Mouse (Mus musculus): ENCODE results near the gene Large2. TPM values are rescaled to one million over a fixed set of nuclear protein-coding genes. Genes with fewer than 3 reads are reported as not detected.

Large2 gene
- polyA plus RNA-seq, 1 experiment from 2014 or later = 1.6 TPM

DNA sequence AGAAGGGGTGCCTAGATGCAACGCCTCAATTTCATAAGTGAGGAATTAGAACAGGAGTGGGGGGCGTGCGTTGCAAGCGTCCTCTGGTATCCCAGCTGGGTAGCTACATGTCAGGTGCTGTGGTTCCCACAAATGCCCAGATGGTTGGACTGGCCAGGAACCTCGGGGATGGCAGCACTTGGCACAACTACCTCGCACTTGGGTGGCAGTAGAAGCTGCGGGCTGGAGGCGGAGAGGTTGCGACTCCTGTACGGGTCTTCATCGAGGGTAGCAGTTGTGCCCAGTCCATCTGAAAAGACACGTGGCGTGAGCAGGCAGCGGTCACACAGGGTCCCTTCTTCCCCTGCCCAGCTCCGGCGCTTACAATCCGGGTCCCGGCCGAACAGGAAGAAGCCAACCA is 4.3 kb downstream of the Large2 start:
- peak overlapping the region; percentile 44 for H3K4me3 ChIP-seq
- peaks cover 26% of the 10 kb centered on the region for H3K4me1 ChIP-seq (replicated peaks)
- ATAC-seq (replicated peaks; ENCODE audit: insufficient number of reproducible peaks, insufficient read depth, low FRiP score, low read depth) = no peak
- H3K36me3 ChIP-seq = no peaks in the 10 kb centered on the region
- H3K9me3 ChIP-seq (replicated peaks) = no peaks in the 10 kb centered on the region
- H3K27me3 ChIP-seq = peaks cover 56% of the 10 kb centered on the region
- no peak overlapping the region for H3K27ac ChIP-seq
- peak overlapping the region; percentile 75 for H3K4me2 ChIP-seq
- peak overlapping the region; percentile 8; the same call in 1 of the 2 replicates for H3K9ac ChIP-seq
- 10% methylated on average over 19 of the region's 19 CpGs for WGBS

DNA sequence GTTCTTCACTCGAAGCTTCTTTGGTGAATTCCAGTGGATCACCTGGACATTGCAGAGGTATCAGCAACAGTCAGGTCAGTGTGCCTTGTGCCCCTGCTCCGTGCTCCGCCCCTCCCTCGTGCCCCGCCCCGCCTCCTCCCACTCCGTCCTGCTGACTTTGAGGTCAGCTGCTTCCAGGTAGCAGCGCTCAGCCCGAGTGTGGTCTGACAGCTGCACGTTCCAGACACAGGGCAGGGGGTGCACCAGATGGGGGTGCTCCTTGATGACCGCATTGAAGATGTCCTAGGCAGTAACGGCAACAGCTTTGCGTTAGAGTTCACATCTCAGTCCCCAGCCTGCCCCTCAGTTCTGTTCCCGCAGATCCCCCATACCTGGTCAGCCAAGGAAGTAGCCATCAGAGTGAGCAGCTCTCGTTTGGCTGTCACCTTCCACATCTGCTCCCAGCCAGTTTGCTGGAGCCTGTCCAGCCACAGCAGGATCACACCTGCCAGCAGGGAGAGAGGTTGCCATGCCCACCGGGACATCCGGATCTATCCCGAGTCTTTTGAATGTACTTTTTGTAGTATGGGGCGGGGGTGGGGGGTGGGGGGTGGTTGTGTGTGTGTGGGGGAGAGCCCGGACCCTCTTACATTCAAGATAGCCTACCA is 7.2 kb downstream of the Large2 start:
- no peak overlapping the region for H3K4me3 ChIP-seq
- H3K4me2 ChIP-seq = no peak overlapping the region
- no peak overlapping the region for H3K9ac ChIP-seq
- no peaks in the 10 kb centered on the region for H3K9me3 ChIP-seq (replicated peaks)
- no peak overlapping the region for H3K27ac ChIP-seq
- 28% methylated on average over 20 of the region's 20 CpGs for WGBS
- H3K4me1 ChIP-seq (replicated peaks) = peaks cover 15% of the 10 kb centered on the region
- no peak for ATAC-seq (replicated peaks; ENCODE audit: insufficient number of reproducible peaks, insufficient read depth, low FRiP score, low read depth)
- H3K36me3 ChIP-seq = peaks cover 11% of the 10 kb centered on the region; the same call in 1 of the 2 replicates
- H3K27me3 ChIP-seq = peaks cover 45% of the 10 kb centered on the region

DNA sequence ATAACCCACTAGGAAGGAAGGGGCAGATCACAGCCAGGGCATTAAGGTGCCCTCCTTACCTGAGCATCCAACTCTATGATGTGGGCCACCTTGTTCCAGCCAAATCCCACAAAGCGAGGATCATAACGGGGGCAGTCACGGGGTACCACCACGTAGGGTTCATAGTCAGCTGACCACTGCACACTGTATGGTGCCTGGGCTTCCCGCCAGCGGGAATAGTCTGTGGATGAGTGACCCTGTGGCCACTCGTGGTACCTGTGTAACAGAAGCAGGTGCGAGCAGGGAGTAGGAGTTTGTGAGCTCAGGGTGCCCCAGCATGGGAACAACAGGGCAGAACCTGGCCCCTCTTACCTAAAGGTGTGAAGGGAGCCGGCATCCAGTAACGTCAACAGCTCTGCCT is 9.1 kb downstream of the Large2 start:
- H3K4me3 ChIP-seq = no peak overlapping the region
- H3K9me3 ChIP-seq (replicated peaks) = no peaks in the 10 kb centered on the region
- peaks cover 5% of the 10 kb centered on the region for H3K4me1 ChIP-seq (replicated peaks)
- WGBS = 86% methylated on average over 10 of the region's 10 CpGs
- no peak for ATAC-seq (replicated peaks; ENCODE audit: insufficient number of reproducible peaks, insufficient read depth, low FRiP score, low read depth)
- H3K27me3 ChIP-seq = peaks cover 26% of the 10 kb centered on the region
- H3K27ac ChIP-seq = no peak overlapping the region
- H3K36me3 ChIP-seq = peaks cover 12% of the 10 kb centered on the region
- no peak overlapping the region for H3K4me2 ChIP-seq
- no peak overlapping the region for H3K9ac ChIP-seq

DNA sequence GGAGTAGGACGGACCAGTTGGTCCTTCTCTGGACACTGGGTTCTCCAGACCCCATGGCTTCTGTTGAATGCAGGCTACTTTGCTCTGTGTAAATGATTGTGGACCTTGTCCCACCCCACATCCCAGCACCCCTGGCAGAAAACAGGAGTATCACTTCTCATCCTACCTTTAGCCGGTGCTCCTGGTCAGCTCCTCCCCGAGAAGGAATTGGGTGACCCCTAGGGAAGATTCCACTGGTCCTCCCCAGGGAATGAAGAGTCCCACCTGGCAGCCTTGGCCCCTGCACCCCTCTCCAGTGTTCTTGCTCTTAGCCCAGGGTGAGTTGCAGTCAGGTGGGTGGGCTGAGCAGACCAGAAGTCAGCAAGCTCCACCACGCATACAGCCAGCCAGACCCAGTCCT is 10.6 kb downstream of the Large2 start:
- peaks cover 11% of the 10 kb centered on the region for H3K27me3 ChIP-seq
- no peak overlapping the region for H3K27ac ChIP-seq
- whole genome bisulfite sequencing = 87% methylated on average over 4 of the region's 4 CpGs
- ATAC-seq (replicated peaks; ENCODE audit: insufficient number of reproducible peaks, insufficient read depth, low FRiP score, low read depth) = no peak
- no peaks in the 10 kb centered on the region; the same call in 1 of the 2 replicates for H3K4me1 ChIP-seq (replicated peaks)
- H3K36me3 ChIP-seq = peaks cover 26% of the 10 kb centered on the region
- no peak overlapping the region for H3K9ac ChIP-seq
- H3K4me3 ChIP-seq = no peak overlapping the region
- no peak overlapping the region for H3K4me2 ChIP-seq
- H3K9me3 ChIP-seq (replicated peaks) = no peaks in the 10 kb centered on the region

DNA sequence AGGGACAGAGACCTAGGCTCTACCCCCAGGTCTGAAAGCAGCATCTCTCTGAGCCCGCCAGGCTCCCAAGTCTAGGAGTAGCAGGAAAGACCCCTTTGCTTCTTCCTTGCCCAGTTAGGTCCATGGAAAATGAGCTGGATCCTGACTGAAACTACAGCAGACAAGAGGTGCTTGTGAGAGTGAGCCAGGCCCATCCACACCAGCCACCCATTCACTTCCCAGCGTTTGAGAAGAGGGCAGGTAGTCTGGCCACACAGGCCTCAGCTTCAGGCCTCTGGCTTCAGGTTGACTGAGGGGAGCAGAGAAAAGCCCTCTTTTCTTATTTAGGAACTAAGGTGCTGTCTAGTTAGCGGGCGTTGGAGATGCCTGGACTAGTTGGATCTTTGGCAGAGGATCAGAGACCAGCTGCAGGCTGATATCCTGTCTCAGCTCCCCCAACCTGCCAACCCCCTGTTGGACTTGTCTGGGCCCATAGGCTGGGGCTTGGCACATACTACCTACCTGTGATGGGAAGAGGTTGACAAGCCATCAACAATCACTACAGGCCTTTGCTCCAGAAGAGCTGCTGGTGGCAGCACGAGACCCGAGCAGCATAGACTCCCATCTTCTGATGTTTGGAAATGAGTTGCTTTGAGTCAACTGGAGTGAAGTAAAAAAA is 12.0 kb downstream of the Large2 start:
- Histone ChIP-seq H3K4me1 (replicated peaks) (no peaks in the 10 kb centered on the region; the same call in 1 of the 2 replicates), H3K4me3 (no peak overlapping the region), H3K27me3 (no peaks in the 10 kb centered on the region), H3K9ac (no peak overlapping the region), H3K4me2 (no peak overlapping the region), H3K36me3 (peaks cover 34% of the 10 kb centered on the region), H3K9me3 (replicated peaks) (no peaks in the 10 kb centered on the region), H3K27ac (no peak overlapping the region)
- ATAC-seq (replicated peaks; ENCODE audit: insufficient number of reproducible peaks, insufficient read depth, low FRiP score, low read depth) = no peak
- 89% methylated on average over 6 of the region's 6 CpGs for WGBS

DNA sequence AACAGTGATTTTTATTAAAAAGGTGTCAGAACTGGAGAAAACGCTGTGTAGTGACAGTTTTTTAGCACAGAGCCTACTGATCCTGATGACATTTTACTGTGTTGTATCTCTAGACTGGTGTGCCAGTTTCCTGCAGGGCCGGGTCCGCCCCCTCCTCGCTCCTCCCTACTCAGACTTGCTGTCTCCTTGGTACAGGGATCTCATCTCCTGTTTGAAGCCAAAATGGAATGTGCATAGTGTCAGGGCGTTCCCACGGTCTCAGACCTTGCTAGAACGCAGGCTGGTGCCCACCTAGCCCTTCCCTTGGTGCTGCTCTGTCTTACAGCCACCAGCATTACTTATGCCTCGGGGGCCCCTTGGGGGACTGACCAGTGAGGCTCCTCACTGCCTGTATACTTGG is 12.9 kb downstream of the Large2 start:
- H3K4me1 ChIP-seq (replicated peaks) = no peaks in the 10 kb centered on the region; the same call in 1 of the 2 replicates
- no peak overlapping the region for H3K9ac ChIP-seq
- H3K36me3 ChIP-seq = peaks cover 41% of the 10 kb centered on the region
- H3K9me3 ChIP-seq (replicated peaks) = no peaks in the 10 kb centered on the region
- no peak overlapping the region for H3K4me2 ChIP-seq
- no peak overlapping the region for H3K27ac ChIP-seq
- 76% methylated on average over 8 of the region's 8 CpGs for WGBS
- no peak for ATAC-seq (replicated peaks; ENCODE audit: insufficient number of reproducible peaks, insufficient read depth, low FRiP score, low read depth)
- no peaks in the 10 kb centered on the region for H3K27me3 ChIP-seq
- no peak overlapping the region for H3K4me3 ChIP-seq

DNA sequence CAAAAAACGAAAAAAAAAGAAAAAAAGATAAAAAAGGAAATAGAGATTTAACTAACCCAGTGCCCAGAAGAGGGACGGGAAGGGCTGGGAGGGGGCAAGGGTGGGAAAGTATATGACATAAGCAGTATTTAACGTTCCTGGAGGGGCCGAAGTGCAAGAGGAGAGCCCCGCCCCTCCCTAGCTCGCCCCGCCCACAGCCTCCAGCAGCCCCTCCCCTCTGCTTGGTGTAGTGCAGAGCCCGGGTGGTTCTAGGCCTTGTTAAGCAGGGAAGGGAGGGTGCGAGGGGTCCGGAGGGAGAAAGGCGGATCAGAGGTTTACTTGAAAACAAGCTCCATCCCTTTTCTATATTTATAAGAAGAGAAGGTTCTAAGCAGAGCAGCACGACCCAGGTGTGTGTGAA is 13.8 kb downstream of the Large2 start:
- H3K9ac ChIP-seq = no peak overlapping the region
- peaks cover 41% of the 10 kb centered on the region for H3K36me3 ChIP-seq
- no peak overlapping the region for H3K4me3 ChIP-seq
- no peaks in the 10 kb centered on the region for H3K27me3 ChIP-seq
- H3K4me2 ChIP-seq = no peak overlapping the region
- H3K9me3 ChIP-seq (replicated peaks) = no peaks in the 10 kb centered on the region
- no peak for ATAC-seq (replicated peaks; ENCODE audit: insufficient number of reproducible peaks, insufficient read depth, low FRiP score, low read depth)
- no peaks in the 10 kb centered on the region; the same call in 1 of the 2 replicates for H3K4me1 ChIP-seq (replicated peaks)
- H3K27ac ChIP-seq = no peak overlapping the region
- WGBS = 39% methylated on average over 12 of the region's 12 CpGs

DNA sequence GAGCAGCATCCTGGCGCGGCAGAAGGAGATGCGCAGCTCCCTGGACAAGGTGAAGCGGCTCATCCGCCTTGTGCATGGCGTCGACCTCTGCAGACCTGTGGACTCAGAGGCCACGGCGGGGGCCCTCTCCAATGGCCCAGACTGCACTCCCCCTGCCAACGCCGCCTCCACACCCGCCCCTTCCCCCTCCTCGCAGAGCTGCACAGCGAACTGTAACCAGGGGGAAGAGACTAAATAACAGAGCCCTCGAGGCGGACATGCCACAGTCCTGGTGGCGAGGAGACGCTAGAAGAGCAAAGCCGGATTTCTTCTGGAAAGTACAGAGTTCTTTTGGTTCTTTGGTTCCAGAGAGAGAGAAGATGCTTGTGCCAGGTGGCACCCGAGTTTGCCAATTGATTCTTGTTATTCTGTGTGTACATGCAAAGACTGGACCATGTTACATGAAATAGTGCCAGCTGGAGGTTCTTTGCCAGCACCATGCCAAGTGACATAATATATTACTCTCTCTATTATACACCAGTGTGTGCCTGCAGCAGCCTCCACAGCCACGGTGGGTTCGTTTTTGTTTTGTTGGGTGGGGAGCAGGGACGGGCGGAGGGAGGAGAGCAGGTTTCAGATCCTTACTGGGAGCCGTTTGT is 14.4 kb downstream of the Large2 start:
- H3K4me2 ChIP-seq = no peak overlapping the region
- no peaks in the 10 kb centered on the region for H3K27me3 ChIP-seq
- H3K27ac ChIP-seq = no peak overlapping the region
- H3K36me3 ChIP-seq = peaks cover 41% of the 10 kb centered on the region
- whole genome bisulfite sequencing = 80% methylated on average over 25 of the region's 25 CpGs
- H3K4me1 ChIP-seq (replicated peaks) = no peaks in the 10 kb centered on the region; the same call in 1 of the 2 replicates
- H3K9me3 ChIP-seq (replicated peaks) = no peaks in the 10 kb centered on the region
- H3K4me3 ChIP-seq = no peak overlapping the region
- no peak for ATAC-seq (replicated peaks; ENCODE audit: insufficient number of reproducible peaks, insufficient read depth, low FRiP score, low read depth)
- no peak overlapping the region for H3K9ac ChIP-seq

DNA sequence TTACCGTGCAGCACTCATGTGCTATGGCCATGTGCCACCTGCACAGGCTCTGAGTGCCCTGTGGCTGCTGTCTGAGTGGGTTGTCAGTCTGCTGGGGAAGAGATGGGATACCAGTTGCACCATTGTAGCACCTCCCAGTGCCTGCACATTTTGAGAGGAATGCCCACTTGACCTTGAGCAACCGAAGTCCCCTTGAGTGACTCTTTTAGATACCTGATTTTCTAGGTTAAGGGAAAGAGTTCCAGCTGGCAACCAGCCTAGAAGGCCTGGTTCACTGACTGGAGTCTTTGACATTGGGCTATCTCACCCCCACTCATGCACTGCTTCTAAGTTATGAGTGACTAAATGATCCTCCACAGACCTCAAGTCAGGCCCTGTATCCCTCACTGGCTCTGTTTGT is 15.4 kb downstream of the Large2 start:
- peaks cover 41% of the 10 kb centered on the region for H3K36me3 ChIP-seq
- H3K9ac ChIP-seq = no peak overlapping the region
- ATAC-seq (replicated peaks; ENCODE audit: insufficient number of reproducible peaks, insufficient read depth, low FRiP score, low read depth) = 0 out of 2 replicates have a peak, but pooled peaks have one; percentile 33
- H3K4me3 ChIP-seq = no peak overlapping the region
- no peaks in the 10 kb centered on the region for H3K27me3 ChIP-seq
- no peak overlapping the region for H3K4me2 ChIP-seq
- 33% methylated on average over 2 of the region's 2 CpGs for WGBS
- no peaks in the 10 kb centered on the region for H3K9me3 ChIP-seq (replicated peaks)
- H3K4me1 ChIP-seq (replicated peaks) = no peaks in the 10 kb centered on the region; the same call in 1 of the 2 replicates
- H3K27ac ChIP-seq = 0 out of 2 replicates have a peak overlapping the region, but pooled peaks have one; percentile 5

DNA sequence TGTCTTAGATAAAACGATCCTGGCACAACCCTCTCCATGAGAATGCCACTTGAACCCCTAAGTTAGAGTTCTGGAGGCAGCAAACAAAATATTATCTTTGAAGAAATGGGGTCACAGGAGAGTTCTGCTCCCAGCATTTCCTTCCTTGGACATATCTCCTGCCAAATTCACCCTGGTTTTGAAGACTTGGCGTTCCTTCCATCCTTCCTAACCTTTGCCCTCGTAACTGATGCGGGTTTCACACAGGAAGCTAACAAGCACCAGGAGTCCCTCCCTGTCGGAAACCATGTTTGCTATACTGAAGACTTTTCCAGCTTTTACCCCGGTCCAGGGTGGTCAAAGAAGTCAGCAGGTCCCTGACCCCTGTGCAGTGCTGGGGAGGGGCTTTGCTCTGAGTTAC is 20.4 kb downstream of the Large2 start:
- H3K27ac ChIP-seq = no peak overlapping the region
- no peaks in the 10 kb centered on the region; the same call in 1 of the 2 replicates for H3K4me1 ChIP-seq (replicated peaks)
- 59% methylated on average over 6 of the region's 6 CpGs for WGBS
- peaks cover 29% of the 10 kb centered on the region for H3K36me3 ChIP-seq
- no peak for ATAC-seq (replicated peaks; ENCODE audit: insufficient number of reproducible peaks, insufficient read depth, low FRiP score, low read depth)
- no peak overlapping the region for H3K4me3 ChIP-seq
- no peaks in the 10 kb centered on the region for H3K27me3 ChIP-seq
- H3K9me3 ChIP-seq (replicated peaks) = no peaks in the 10 kb centered on the region
- no peak overlapping the region for H3K9ac ChIP-seq
- H3K4me2 ChIP-seq = no peak overlapping the region

DNA sequence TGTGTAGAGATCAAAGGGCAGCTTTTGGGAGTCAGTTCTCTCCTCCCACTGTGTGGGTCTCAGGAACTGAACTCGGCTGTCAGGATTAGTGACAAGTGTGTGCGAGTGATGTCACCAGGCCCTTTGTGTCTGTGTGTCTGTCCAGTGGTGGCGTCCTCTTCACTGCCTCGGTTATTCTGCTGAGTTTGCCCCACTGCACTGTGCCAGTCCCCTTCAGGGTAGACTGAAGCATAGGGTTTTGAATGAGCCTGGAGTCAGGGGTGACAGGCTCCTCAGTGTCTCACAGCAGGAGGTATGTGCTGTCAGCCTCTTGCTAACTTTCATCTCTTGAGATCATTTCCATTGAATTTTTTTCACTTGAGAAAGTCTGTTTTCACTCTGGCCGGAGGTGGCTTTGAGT is 21.3 kb downstream of the Large2 start:
- Histone ChIP-seq H3K36me3 (peaks cover 29% of the 10 kb centered on the region), H3K27ac (no peak overlapping the region), H3K4me3 (no peak overlapping the region), H3K27me3 (no peaks in the 10 kb centered on the region), H3K9me3 (replicated peaks) (no peaks in the 10 kb centered on the region), H3K9ac (no peak overlapping the region), H3K4me1 (replicated peaks) (peaks cover 6% of the 10 kb centered on the region; the same call in 1 of the 2 replicates), H3K4me2 (no peak overlapping the region)
- no peak for ATAC-seq (replicated peaks; ENCODE audit: insufficient number of reproducible peaks, insufficient read depth, low FRiP score, low read depth)
- WGBS = 76% methylated on average over 5 of the region's 5 CpGs

Measured in heart, embryonic 15.5 days (tissue).